Mouse (Mus musculus) cerebellum, adult 2 months (tissue): Measurements from ENCODE around the gene Pus7.

Source experiments
- CTCF ChIP-seq: fragments of 200-500 bp; IDR thresholded peaks from 2 replicates; pipeline ENCODE4 v1.5.1; 2011; ENCODE audit warnings: low read depth, mild to moderate bottlenecking, control low read depth, low read length, moderate library complexity, borderline replicate concordance; ENCODE audit not compliant: insufficient read depth
- POLR2A ChIP-seq: fragments of 200-500 bp; IDR thresholded peaks from 2 replicates; pipeline ENCODE4 v1.6.1; 2011; ENCODE audit warnings: low read length, control low read depth, borderline replicate concordance; ENCODE audit not compliant: insufficient read depth

GRCm38 (mm10) chr5:23830897-23831752 is 47.6 kb upstream of the Pus7 start:
- TF ChIP-seq CTCF (no peak), POLR2A (no peak)
